Mouse (Mus musculus): ENCODE results near the gene Abcg8. TPM values are rescaled to one million over a fixed set of nuclear protein-coding genes. Genes with fewer than 3 reads are reported as not detected.

Gene Abcg8
- polyA plus RNA-seq, 1 experiment from 2014 or later: 0.38 TPM

- H3K27me3 ChIP-seq (ENCODE audit: insufficient read depth, low read length): no peaks in the 10 kb centered on the region
- DNase-seq (ENCODE audit: low spot score) (no peak), ATAC-seq (replicated peaks; ENCODE audit: low FRiP score, low read depth) (no peak)
- H3K9me3 ChIP-seq (replicated peaks; ENCODE audit: low read length): no peaks in the 10 kb centered on the region
- TF ChIP-seq CTCF (IDR thresholded peaks at IDR 0.05; ENCODE audit: low read depth): no peak
- no peak overlapping the region for H3K4me3 ChIP-seq (replicated peaks; ENCODE audit: low read depth, low read length)
- no peaks in the 10 kb centered on the region for H3K4me1 ChIP-seq (replicated peaks; ENCODE audit: insufficient read depth, low read length)
- no peak overlapping the region for H3K4me2 ChIP-seq (ENCODE audit: low read length)
- WGBS: 17% methylated on average over 5 of the region's 7 CpGs
- no peak overlapping the region for H3K27ac ChIP-seq
- no peak overlapping the region for H3K9ac ChIP-seq (ENCODE audit: low read depth, low read length)
- H3K36me3 ChIP-seq (ENCODE audit: insufficient read depth, low read length): no peaks in the 10 kb centered on the region
These were observed 30.2 kb upstream of the Abcg8 start for GRCm38 (mm10) chr17:84645894-84646293.

- WGBS: 60% methylated on average over 2 of the region's 2 CpGs
- no peaks in the 10 kb centered on the region for H3K36me3 ChIP-seq (ENCODE audit: insufficient read depth, low read length)
- H3K4me2 ChIP-seq (ENCODE audit: low read length): no peak overlapping the region
- no peaks in the 10 kb centered on the region for H3K4me1 ChIP-seq (replicated peaks; ENCODE audit: insufficient read depth, low read length)
- H3K9ac ChIP-seq (ENCODE audit: low read depth, low read length): no peak overlapping the region
- no peaks in the 10 kb centered on the region for H3K27me3 ChIP-seq (ENCODE audit: insufficient read depth, low read length)
- no peaks in the 10 kb centered on the region for H3K9me3 ChIP-seq (replicated peaks; ENCODE audit: low read length)
- DNase-seq (ENCODE audit: low spot score) (no peak), ATAC-seq (replicated peaks; ENCODE audit: low FRiP score, low read depth) (no peak)
- TF ChIP-seq CTCF (IDR thresholded peaks at IDR 0.05; ENCODE audit: low read depth): no peak
- no peak overlapping the region for H3K27ac ChIP-seq
- H3K4me3 ChIP-seq (replicated peaks; ENCODE audit: low read depth, low read length): no peak overlapping the region
These were observed 29.6 kb upstream of the Abcg8 start for GRCm38 (mm10) chr17:84646477-84646876.

- ATAC-seq (replicated peaks; ENCODE audit: low FRiP score, low read depth): no peak
- 93% methylated on average over 4 of the region's 4 CpGs for WGBS
These were observed 28.5 kb upstream of the Abcg8 start for GRCm38 (mm10) chr17:84647630-84648029.

GRCm38 (mm10) chr17:84650302-84651017, 25.6 kb upstream of the Abcg8 start:
- no peaks in the 10 kb centered on the region for H3K9me3 ChIP-seq (replicated peaks; ENCODE audit: low read length)
- no peak overlapping the region for H3K4me2 ChIP-seq (ENCODE audit: low read length)
- H3K9ac ChIP-seq (ENCODE audit: low read depth, low read length): no peak overlapping the region
- no peak for TF ChIP-seq CTCF (IDR thresholded peaks at IDR 0.05; ENCODE audit: low read depth)
- WGBS: 86% methylated on average over 9 of the region's 9 CpGs
- H3K4me1 ChIP-seq (replicated peaks; ENCODE audit: insufficient read depth, low read length): no peaks in the 10 kb centered on the region
- H3K4me3 ChIP-seq (replicated peaks; ENCODE audit: low read depth, low read length): no peak overlapping the region
- no peak for DNase-seq (ENCODE audit: low spot score)
- no peaks in the 10 kb centered on the region for H3K27me3 ChIP-seq (ENCODE audit: insufficient read depth, low read length)
- no peaks in the 10 kb centered on the region for H3K36me3 ChIP-seq (ENCODE audit: insufficient read depth, low read length)
- H3K27ac ChIP-seq: no peak overlapping the region
- ATAC-seq (replicated peaks; ENCODE audit: low FRiP score, low read depth): no peak

More at GRCm38 (mm10) chr17:84647630-84648029, 28.5 kb upstream of the Abcg8 start:
- Histone ChIP-seq H3K4me1 (replicated peaks; ENCODE audit: insufficient read depth, low read length) (no peaks in the 10 kb centered on the region), H3K9me3 (replicated peaks; ENCODE audit: low read length) (no peaks in the 10 kb centered on the region), H3K27me3 (ENCODE audit: insufficient read depth, low read length) (no peaks in the 10 kb centered on the region), H3K9ac (ENCODE audit: low read depth, low read length) (no peak overlapping the region), H3K36me3 (ENCODE audit: insufficient read depth, low read length) (no peaks in the 10 kb centered on the region), H3K27ac (no peak overlapping the region), H3K4me2 (ENCODE audit: low read length) (no peak overlapping the region), H3K4me3 (replicated peaks; ENCODE audit: low read depth, low read length) (no peak overlapping the region)
- TF ChIP-seq CTCF (IDR thresholded peaks at IDR 0.05; ENCODE audit: low read depth): no peak
- no peak for DNase-seq (ENCODE audit: low spot score)

GRCm38 (mm10) chr17:84653544-84653943, 22.6 kb upstream of the Abcg8 start:
- Histone ChIP-seq H3K4me1 (replicated peaks; ENCODE audit: insufficient read depth, low read length) (no peaks in the 10 kb centered on the region), H3K4me2 (ENCODE audit: low read length) (no peak overlapping the region), H3K9ac (ENCODE audit: low read depth, low read length) (no peak overlapping the region), H3K9me3 (replicated peaks; ENCODE audit: low read length) (no peaks in the 10 kb centered on the region), H3K27ac (no peak overlapping the region), H3K4me3 (replicated peaks; ENCODE audit: low read depth, low read length) (no peak overlapping the region), H3K27me3 (ENCODE audit: insufficient read depth, low read length) (no peaks in the 10 kb centered on the region), H3K36me3 (ENCODE audit: insufficient read depth, low read length) (no peaks in the 10 kb centered on the region)
- WGBS: 91% methylated on average over 9 of the region's 9 CpGs
- TF ChIP-seq CTCF (IDR thresholded peaks at IDR 0.05; ENCODE audit: low read depth): no peak
- ATAC-seq (replicated peaks; ENCODE audit: low FRiP score, low read depth) (no peak), DNase-seq (ENCODE audit: low spot score) (no peak)

- no peak overlapping the region for H3K9ac ChIP-seq (ENCODE audit: low read depth, low read length)
- ATAC-seq (replicated peaks; ENCODE audit: low FRiP score, low read depth) (no peak), DNase-seq (ENCODE audit: low spot score) (no peak)
- 41% methylated on average over 5 of the region's 5 CpGs for WGBS
- H3K36me3 ChIP-seq (ENCODE audit: insufficient read depth, low read length): no peaks in the 10 kb centered on the region
- H3K9me3 ChIP-seq (replicated peaks; ENCODE audit: low read length): no peaks in the 10 kb centered on the region
- H3K27ac ChIP-seq: no peak overlapping the region
- H3K27me3 ChIP-seq (ENCODE audit: insufficient read depth, low read length): no peaks in the 10 kb centered on the region
- H3K4me1 ChIP-seq (replicated peaks; ENCODE audit: insufficient read depth, low read length): no peaks in the 10 kb centered on the region
- H3K4me2 ChIP-seq (ENCODE audit: low read length): no peak overlapping the region
- no peak for TF ChIP-seq CTCF (IDR thresholded peaks at IDR 0.05; ENCODE audit: low read depth)
- no peak overlapping the region for H3K4me3 ChIP-seq (replicated peaks; ENCODE audit: low read depth, low read length)
These were observed 19.9 kb upstream of the Abcg8 start for GRCm38 (mm10) chr17:84656205-84656604.
